Mouse (Mus musculus): Measurements from ENCODE around the gene Nemf.
"Not testable (repeated sequence)": the region's sequence is repeated elsewhere in the genome, so short reads cannot be mapped to it uniquely, and the experiment has no call there.

Nemf gene

GRCm38 (mm10) chr12:69372731-69373331 is 15.9 kb upstream of the Nemf start:
- DNase-seq (ENCODE audit: low spot score) = no peak

DNA sequence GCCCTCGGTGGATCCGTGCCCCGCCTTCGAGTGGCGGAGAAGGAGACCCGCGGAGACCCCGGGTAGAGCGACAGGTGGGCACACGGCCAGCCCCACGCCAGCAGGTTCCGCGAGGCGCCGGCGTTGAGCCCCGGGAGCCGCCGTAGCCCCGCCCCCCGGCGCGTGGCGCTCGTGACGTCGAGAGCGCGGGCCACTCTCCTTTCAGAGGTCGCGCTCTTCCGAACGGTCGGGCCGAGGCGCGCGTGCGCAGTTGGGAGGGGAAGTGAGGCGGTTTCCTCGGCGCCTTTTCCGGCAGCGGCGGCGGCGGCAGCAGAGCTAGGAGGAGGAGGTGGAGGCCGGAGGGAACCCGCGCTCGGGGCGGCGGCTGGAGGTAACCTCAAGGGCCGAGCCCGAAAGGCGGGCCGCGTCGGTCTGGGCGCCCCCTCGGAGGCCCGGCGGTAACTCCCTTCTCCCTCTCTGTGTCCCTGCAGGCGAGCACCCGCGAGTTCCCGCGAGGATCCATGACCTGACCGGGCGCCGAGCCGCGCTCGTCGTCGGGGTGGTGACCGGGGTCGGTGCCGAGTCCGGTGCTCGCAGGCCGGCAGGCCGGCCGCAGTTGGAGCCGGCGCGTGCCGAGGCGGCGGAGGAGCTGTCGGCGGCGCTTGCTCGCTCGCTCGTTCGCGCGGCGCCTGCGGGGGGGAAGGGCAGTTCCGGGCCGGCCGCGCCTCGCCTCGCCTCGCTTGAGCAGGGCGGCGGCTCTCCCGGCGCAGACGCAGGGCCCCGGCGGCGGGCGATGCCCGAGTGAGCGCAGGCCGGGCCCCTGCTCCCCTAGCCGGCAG is 15.1 kb upstream of the Nemf start, which contains the start of the genes Arf6 and Gm9887:
Arf6 (plus strand) TSS at position 297 of the 818 bp plus-strand sequence.
Gm9887 (minus strand) TSS at position 605 of the 818 bp plus-strand sequence.
- peak; percentile 99 for DNase-seq (ENCODE audit: low spot score)

DNA sequence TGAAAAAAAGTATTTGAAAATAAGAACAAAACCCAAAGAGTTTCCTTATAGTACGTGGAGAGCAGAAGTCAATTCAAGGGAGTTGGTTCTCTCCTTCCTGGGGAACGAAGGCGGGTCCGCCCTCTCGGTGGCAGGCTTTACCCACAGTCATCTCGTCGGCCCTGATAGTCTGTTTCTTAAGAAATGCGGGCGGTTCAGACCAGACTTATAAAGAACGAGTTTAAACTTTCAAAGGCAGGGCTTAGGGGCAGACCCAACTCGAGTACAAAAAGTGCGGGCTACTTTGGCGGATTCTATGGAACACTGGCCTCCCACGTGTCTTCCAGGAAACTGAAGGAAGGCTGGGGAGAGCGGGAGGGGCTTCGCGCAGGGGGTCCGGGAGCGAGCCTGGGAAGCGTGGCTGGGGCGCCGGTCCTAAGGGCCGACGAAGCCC is 14.5 kb upstream of the Nemf start:
- DNase-seq (ENCODE audit: low spot score) = no peak

DNA sequence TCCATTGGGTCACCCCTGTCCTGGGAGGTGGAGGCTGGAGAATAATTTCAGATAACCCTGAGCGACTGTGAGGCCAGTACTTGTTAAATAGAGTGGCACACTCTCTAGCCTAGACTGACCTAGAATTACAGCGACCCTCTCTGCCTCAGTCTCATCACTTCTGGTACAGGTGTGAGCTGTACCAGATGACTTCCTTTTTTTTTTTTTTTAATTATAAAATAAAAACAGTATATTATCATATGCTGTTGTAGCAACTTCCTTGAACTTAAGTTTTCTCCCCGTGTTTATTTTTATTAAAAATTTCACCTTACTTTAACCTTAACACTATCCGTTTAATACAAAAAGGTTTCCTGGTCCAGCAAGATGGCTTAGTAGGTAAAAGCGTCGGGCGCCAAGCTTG is 14.0 kb upstream of the Nemf start:
- no peak for DNase-seq (ENCODE audit: low spot score)

GRCm38 (mm10) chr12:69367557-69367956 is 10.6 kb upstream of the Nemf start:
- DNase-seq (ENCODE audit: low spot score) = no peak

GRCm38 (mm10) chr12:69366424-69366823 is 9.5 kb upstream of the Nemf start:
- DNase-seq (ENCODE audit: low spot score) = no peak

GRCm38 (mm10) chr12:69365757-69366156 is 8.8 kb upstream of the Nemf start:
- no peak for DNase-seq (ENCODE audit: low spot score)

DNA sequence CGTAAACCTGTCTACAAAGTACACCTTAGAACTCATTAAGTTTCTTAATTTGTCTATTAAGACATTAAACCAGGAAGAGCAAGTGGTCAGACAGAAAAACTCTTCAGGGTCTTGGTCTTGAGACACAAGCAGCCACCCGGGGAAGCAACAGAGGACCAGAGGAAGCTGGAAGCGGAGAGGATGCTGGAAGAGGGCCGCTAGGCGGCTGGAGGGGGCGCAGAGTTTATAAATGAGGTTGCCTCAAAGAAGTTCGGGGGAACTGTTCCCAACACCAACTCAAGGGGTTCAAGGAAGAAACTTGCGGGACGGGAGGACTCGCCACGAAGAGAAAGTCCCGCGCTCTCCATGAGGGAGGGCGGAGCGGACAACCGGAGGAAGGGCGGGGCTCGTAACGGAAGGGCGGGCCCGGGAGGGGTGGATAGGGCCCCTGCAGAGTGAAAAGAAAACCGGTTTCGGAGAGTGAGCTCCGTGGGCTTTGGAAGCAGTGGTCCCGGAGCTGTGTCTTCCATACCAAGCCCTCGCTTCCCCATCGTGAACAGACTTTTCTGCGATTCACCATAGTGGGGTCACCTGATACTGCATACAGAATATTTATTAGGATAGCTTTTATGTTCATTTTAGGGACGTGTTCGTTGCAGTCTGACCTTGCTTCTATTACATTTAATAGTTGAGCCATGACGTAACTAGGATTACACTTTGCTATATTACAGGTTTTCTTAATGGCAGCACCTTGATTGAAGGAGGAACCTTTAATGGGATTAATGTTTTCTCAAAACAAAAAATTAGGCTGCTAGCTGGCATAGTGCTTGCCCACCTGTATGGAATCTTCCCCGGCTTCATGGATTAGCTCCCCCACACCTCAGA is 7.2 kb upstream of the Nemf start:
- DNase-seq (ENCODE audit: low spot score) = peak; percentile 72

GRCm38 (mm10) chr12:69363110-69363509 is 6.1 kb upstream of the Nemf start:
- DNase-seq (ENCODE audit: low spot score) = not testable (repeated sequence)

- DNase-seq (ENCODE audit: low spot score) = no peak
Observed at GRCm38 (mm10) chr12:69362388-69362787, 5.4 kb upstream of the Nemf start.

DNA sequence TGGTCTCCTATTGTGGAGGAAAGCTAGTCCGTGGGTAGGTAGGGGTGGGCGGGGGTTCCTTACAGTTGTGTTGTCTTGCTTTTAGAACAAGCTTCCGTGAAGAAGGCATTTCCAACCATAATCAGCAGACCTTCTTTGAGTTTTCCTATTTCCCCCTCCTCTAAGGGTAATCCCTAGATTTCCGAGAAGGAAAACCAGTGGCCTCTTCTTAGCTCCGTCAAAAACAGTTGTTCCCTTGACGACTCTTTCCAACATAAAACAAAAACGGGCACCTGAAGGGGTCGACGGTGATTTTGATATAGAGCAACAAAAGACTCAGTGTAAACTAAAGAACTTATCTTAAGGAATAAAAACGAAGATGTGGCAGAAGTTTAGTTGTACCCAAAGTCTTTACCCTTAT is 5.0 kb upstream of the Nemf start:
- no peak for DNase-seq (ENCODE audit: low spot score)

GRCm38 (mm10) chr12:69360997-69361899 is 4.3 kb upstream of the Nemf start:
- DNase-seq (ENCODE audit: low spot score) = peak; percentile 100

GRCm38 (mm10) chr12:69360655-69360996 is 3.7 kb upstream of the Nemf start:
- DNase-seq (ENCODE audit: low spot score) = peak; percentile 31

GRCm38 (mm10) chr12:69357300-69357646 is 308 bp upstream of the Nemf start:
- DNase-seq (ENCODE audit: low spot score) = no peak

DNA sequence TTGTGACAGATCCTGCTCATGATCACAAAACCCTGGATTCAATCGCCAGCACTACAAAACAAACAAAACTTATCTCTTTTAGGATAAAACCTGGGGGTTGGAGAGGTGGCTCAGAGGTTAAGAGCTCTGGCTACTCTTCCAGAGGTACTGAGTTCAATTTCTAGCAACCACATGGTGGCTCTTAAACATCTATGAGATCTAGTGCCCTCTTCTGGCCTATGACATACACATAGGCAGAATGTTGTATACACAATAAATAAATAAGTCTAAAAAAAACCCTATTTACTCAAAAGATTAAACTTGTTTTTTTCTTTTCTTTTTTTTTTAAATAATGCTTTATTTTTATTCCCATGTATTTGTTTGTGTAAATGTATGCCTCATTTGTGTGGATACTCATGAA is 5.3 kb downstream of the Nemf start:
- no peak for DNase-seq (ENCODE audit: low spot score)

- no peak for DNase-seq (ENCODE audit: low spot score)
Observed at GRCm38 (mm10) chr12:69349928-69350327, 7.0 kb downstream of the Nemf start.

GRCm38 (mm10) chr12:69333547-69333946 is 23.4 kb downstream of the Nemf start:
- no peak for DNase-seq (ENCODE audit: low spot score)

- no peak for DNase-seq (ENCODE audit: low spot score)
Observed at GRCm38 (mm10) chr12:69332147-69332546, 24.8 kb downstream of the Nemf start.

GRCm38 (mm10) chr12:69331187-69331586 is 25.8 kb downstream of the Nemf start:
- DNase-seq (ENCODE audit: low spot score) = no peak

GRCm38 (mm10) chr12:69318431-69318830 is 38.5 kb downstream of the Nemf start:
- no peak for DNase-seq (ENCODE audit: low spot score)

DNA sequence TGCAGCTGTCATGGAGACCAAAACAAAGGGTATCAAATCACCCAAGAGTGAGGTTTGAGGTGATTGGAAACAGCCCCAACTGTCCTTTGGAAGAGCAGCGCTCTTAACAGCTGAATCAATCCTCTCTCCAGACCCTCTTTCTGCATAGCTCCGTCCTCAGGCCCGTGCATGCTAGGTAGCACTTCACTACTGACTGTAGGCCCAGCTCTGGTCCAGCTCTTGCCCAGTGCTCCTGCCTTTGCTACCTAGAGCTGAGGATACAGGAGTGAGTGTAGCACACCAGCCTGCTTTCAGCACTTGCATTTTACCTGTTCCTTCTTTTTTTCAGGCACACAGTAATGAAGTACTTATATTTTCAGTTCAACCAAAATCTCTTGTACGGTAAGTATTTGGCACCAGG is 47.3 kb downstream of the Nemf start:
- DNase-seq (ENCODE audit: low spot score) = no peak

DNA sequence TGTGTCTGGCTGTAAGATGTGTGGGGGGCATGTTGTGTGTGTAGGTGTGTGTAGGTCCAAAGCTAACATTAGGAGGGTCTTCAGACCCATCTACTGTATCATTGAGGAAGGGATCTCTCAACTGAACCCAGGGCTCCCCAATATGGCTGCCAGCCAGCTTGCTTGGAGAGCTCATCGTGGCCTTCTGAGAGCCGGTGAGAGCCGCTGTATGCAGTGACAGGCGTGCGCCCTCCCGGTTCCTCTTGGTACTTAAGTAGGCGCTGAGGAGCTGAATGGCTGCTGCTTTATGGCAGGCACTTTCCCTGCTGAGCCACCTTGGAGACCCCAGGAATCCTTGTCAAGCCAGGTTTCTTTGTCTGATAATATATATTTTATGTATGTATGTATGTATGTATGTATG is 50.6 kb downstream of the Nemf start:
- no peak for DNase-seq (ENCODE audit: low spot score)
